In the genomic region with DNA sequence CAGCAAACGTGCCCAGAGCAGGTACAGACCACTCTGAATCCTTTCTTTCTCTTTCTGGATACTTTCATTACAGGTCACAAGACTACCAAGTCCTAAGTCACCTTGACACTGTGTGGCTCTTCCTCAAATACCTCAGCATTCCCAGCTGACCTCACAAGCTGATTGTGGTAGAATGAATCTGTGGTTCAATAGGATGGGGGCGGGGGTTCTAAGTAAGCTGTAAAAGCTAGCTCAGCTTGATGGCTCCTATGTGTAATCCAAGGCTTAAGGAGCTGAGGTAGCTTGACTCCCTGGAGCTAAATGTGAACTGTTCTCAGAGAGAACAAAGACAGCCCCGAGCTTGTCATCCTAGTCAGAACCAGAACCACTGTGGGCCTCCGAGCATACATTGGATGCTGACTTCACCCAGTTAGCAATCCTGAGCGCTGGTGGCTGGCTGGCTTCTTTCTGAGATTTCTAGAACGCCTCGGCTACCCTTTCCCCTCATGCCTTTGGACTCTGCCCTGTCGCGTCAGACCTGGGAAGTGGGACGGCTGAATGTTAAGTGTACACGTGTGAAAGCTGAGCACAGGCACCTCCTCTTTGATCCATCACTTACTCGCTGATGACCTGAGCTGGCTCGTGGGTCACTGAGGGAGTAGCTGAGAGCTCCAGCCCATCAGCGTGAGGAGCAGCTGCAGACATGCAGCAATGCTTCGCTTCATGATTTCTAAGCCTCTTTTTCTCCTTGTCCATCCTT, we compare ENCODE assay signal across 15 mouse cellular contexts.
A peak's percentile ranks its signal among the peaks of the same experiment; 100 is the strongest.
DNase-seq lines count a peak whose midpoint lies in the region; ATAC-seq lines count a peak whose summit lies in the region.
"Had no signal": no experiment of that assay in that cellular context is flagged by ENCODE, and none has a peak within 500 bp of the region (broad histone marks: within the 10 kb centered on the region; RNA-seq: fewer than 3 reads in every experiment).

No protein-coding gene starts in this region.

- no peak overlapping the region for H3K9ac ChIP-seq in neural tube, embryonic 13.5 days
- no peak overlapping the region for H3K9ac ChIP-seq in neural tube, embryonic 15.5 days (replicated peaks)
- H3K9ac ChIP-seq: embryonic facial prominence, embryonic 15.5 days had no signal

- WGBS in heart, embryonic 10.5 days: 57% methylated on average over 15 of the region's 15 CpGs
- WGBS in neural tube, embryonic 13.5 days: 56% methylated on average over 15 of the region's 15 CpGs
- WGBS in neural tube, embryonic 15.5 days: 64% methylated on average over 15 of the region's 15 CpGs

- H3K4me2 ChIP-seq in neural tube, embryonic 13.5 days: no peak overlapping the region
- no peak overlapping the region for H3K4me2 ChIP-seq in neural tube, embryonic 15.5 days
- H3K4me2 ChIP-seq: embryonic facial prominence, embryonic 15.5 days had no signal

- H3K9me3 ChIP-seq in heart, embryonic 10.5 days: no peaks in the 10 kb centered on the region
- no peaks in the 10 kb centered on the region for H3K9me3 ChIP-seq in neural tube, embryonic 13.5 days
- no peaks in the 10 kb centered on the region for H3K9me3 ChIP-seq in neural tube, embryonic 15.5 days (replicated peaks)
- H3K9me3 ChIP-seq: embryonic facial prominence, embryonic 15.5 days had no signal

- H3K4me3 ChIP-seq in heart, embryonic 10.5 days: no peak overlapping the region
- no peak overlapping the region for H3K4me3 ChIP-seq in neural tube, embryonic 13.5 days
- no peak overlapping the region for H3K4me3 ChIP-seq in neural tube, embryonic 15.5 days (replicated peaks)
- H3K4me3 ChIP-seq: embryonic facial prominence, embryonic 15.5 days had no signal

- H3K27me3 ChIP-seq in heart, embryonic 10.5 days (ENCODE audit: insufficient read depth, poor library complexity, severe bottlenecking): no peaks in the 10 kb centered on the region
- no peaks in the 10 kb centered on the region for H3K27me3 ChIP-seq in neural tube, embryonic 13.5 days
- no peaks in the 10 kb centered on the region for H3K27me3 ChIP-seq in neural tube, embryonic 15.5 days (replicated peaks)
- H3K27me3 ChIP-seq: embryonic facial prominence, embryonic 15.5 days had no signal

- H3K36me3 ChIP-seq in heart, embryonic 10.5 days: no peaks in the 10 kb centered on the region
- H3K36me3 ChIP-seq in neural tube, embryonic 13.5 days: no peaks in the 10 kb centered on the region
- H3K36me3 ChIP-seq in neural tube, embryonic 15.5 days: no peaks in the 10 kb centered on the region
- H3K36me3 ChIP-seq: embryonic facial prominence, embryonic 15.5 days had no signal

- ATAC-seq in neural tube, embryonic 13.5 days (ENCODE audit: low read depth): no peak
- no peak for ATAC-seq in neural tube, embryonic 15.5 days (ENCODE audit: low FRiP score)
- ATAC-seq: hindbrain, embryonic 16.5 days had no signal

- peaks cover 7% of the 10 kb centered on the region for H3K4me1 ChIP-seq in heart, embryonic 10.5 days
- peaks cover 7% of the 10 kb centered on the region for H3K4me1 ChIP-seq in neural tube, embryonic 13.5 days (replicated peaks)
- peaks cover 6% of the 10 kb centered on the region; the same call in 1 of the 2 replicates for H3K4me1 ChIP-seq in neural tube, embryonic 15.5 days

- no peak for DNase-seq in heart, embryonic 10.5 days (ENCODE audit: low spot score)
- DNase-seq in heart, adult 9 months (ENCODE audit: low spot score in 2 of 2): no peak
- DNase-seq in kidney, postnatal 36 days: peak; percentile 19 to 49
- DNase-seq in yolk sac, embryonic 10.5 days (ENCODE audit: low spot score): peak; percentile 71
- DNase-seq in lung, postnatal 4 days: no peak
- no peak for DNase-seq in natural killer cell, adult 2 months (ENCODE audit: low spot score in 2 of 2)
- DNase-seq: adrenal gland, postnatal 25 days; B cell, adult 2 months; cerebellum, adult 11-12 months; heart, adult 18-20 months had no signal

- H3K27ac ChIP-seq in heart, embryonic 10.5 days: peak overlapping the region; percentile 47
- H3K27ac ChIP-seq in neural tube, embryonic 13.5 days (replicated peaks): 0 out of 2 replicates have a peak overlapping the region, but pooled peaks have one; percentile 2
- no peak overlapping the region for H3K27ac ChIP-seq in neural tube, embryonic 15.5 days (replicated peaks)
- H3K27ac ChIP-seq: embryonic facial prominence, embryonic 15.5 days; macrophage had no signal

Comparison
In these comparisons a context has a peak if more than half of its experiments do, and no peak if none do; other contexts are left out.
1. DNase-seq: peak in kidney, postnatal 36 days (2 of 2) and yolk sac, embryonic 10.5 days (single experiment); none in heart, embryonic 10.5 days (single experiment), heart, adult 9 months (0 of 2), lung, postnatal 4 days (0 of 2) and natural killer cell, adult 2 months (0 of 2).